Mouse (Mus musculus) ES-CJ7 (cell line): Measurements from ENCODE around the gene Vmn1r178.
"Not testable (repeated sequence)": the region's sequence is repeated elsewhere in the genome, so short reads cannot be mapped to it uniquely, and the experiment has no call there.

Experiments used
- DNase-seq: peaks from one replicate; pipeline ENCODE4 v3.0.0; 2011; ENCODE audit warnings: low read depth, low spot score

Vmn1r178 gene

GRCm38 (mm10) chr7:23891709-23892108, at the start of gene Vmn1r178:
Vmn1r178 (plus strand) TSS chr7:23892009.
- DNase-seq, result no peak

DNA sequence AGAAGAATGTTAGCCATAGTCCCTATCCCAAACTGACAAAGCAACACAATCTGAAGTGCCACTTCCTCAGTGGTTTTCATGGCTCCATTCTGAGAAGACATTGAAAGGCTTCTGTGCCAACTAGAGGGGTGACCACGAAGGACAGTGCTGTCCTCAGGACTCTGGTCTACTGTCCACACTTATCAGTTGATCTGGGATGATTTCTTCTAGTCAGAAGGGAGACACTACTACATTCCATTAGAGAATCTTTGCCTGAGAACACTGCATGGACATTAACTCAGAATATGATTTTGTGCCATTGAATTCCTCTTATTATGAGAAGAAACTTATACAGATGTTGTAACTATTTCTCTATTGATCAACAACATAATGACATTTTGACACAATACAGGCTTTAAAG, 25.5 kb upstream of the Vmn1r178 start, which contains the start of gene Vmn1r177:
TSS of gene Vmn1r177 (minus strand) at position 101 of the 400 bp plus-strand sequence.
- not testable (repeated sequence) for DNase-seq

- DNase-seq, result not testable (repeated sequence)
These were observed 14.9 kb upstream of the Vmn1r178 start for GRCm38 (mm10) chr7:23876918-23877317.

GRCm38 (mm10) chr7:23926678-23927077, 34.9 kb downstream of the Vmn1r178 start, which contains the start of gene Vmn1r179:
Vmn1r179 (plus strand) TSS chr7:23926978.
- no peak for DNase-seq
